Mouse (Mus musculus) MEL (cell line): ENCODE measurements at regions not wholly inside any gene's neighbourhood (a gene's known extent, or its start where the extent isn't known, plus 50 kb on each side); places are given as distances from the start of the nearest gene placed in this dataset.

Experiments
- DNase-seq: peaks from one replicate; pipeline ENCODE4 v3.0.0; 2011; ENCODE audit warnings: low read depth, low spot score
- H3K27ac ChIP-seq: 2 replicates; pipeline ENCODE4 v1.5.1; 2012; ENCODE audit warnings: low read depth, mild to moderate bottlenecking, control low read depth, low read length, moderate library complexity; ENCODE audit not compliant: control insufficient read depth
- H3K27me3 ChIP-seq, 2 experiments: fragments of 150-350 bp in 1 of 2; sonication (generic) in 1 of 2; 2 replicates each; pipeline ENCODE4 v1.6.1; 2012; ENCODE audit warnings: low read length in 2 of 2, mild to moderate bottlenecking in 2 of 2, improper control_type of control experiment in 1 of 2, moderate library complexity in 1 of 2; ENCODE audit not compliant: insufficient read depth in 2 of 2, control insufficient read depth in 1 of 2
- H3K36me3 ChIP-seq, 2 experiments: 2 replicates each; pipeline ENCODE4 v1.6.1; 2012 to 2014; ENCODE audit warnings: low read length in 2 of 2, improper control_type of control experiment in 1 of 2, inconsistent platforms in 1 of 2, mild to moderate bottlenecking in 1 of 2; ENCODE audit not compliant: insufficient read depth in 2 of 2, control insufficient read depth in 1 of 2
- H3K4me1 ChIP-seq, 2 experiments: fragments of 150-350 bp in 1 of 2; sonication (generic) in 1 of 2; 2 replicates each; pipeline ENCODE4 v1.6.1; 2012; ENCODE audit warnings: low read length in 2 of 2, improper control_type of control experiment in 1 of 2, mild to moderate bottlenecking in 1 of 2; ENCODE audit not compliant: insufficient read depth in 2 of 2, control insufficient read depth in 1 of 2
- H3K4me3 ChIP-seq, 2 experiments: fragments of 150-350 bp in 1 of 2; sonication (generic) in 1 of 2; 2 replicates each; pipeline ENCODE4 v1.5.1; 2012; ENCODE audit warnings: low read depth in 2 of 2, low read length in 2 of 2, mild to moderate bottlenecking in 2 of 2, moderate library complexity in 2 of 2, control low read depth in 1 of 2, improper control_type of control experiment in 1 of 2; ENCODE audit not compliant: control insufficient read depth in 1 of 2, insufficient read depth in 1 of 2
- H3K79me2 ChIP-seq: 2 replicates; pipeline ENCODE4 v1.6.1; 2012; ENCODE audit warnings: mild to moderate bottlenecking, low read length, moderate library complexity; ENCODE audit not compliant: control insufficient read depth, poor library complexity, insufficient read depth
- H3K9ac ChIP-seq: 2 replicates; pipeline ENCODE4 v1.6.1; 2012; ENCODE audit warnings: low read depth, mild to moderate bottlenecking, control low read depth, low read length, moderate library complexity; ENCODE audit not compliant: control insufficient read depth, poor library complexity, severe bottlenecking
- H3K9me3 ChIP-seq: fragments of 150-350 bp; sonication (generic); replicated peaks from 2 replicates; pipeline ENCODE4 v1.6.1; 2012; ENCODE audit warnings: mild to moderate bottlenecking, low read length, improper control_type of control experiment, moderate library complexity; ENCODE audit not compliant: insufficient read depth
- CHD1 ChIP-seq: IDR thresholded peaks from 2 replicates; pipeline ENCODE4 v1.6.1; 2012; ENCODE audit warnings: low read depth, mild to moderate bottlenecking, inconsistent platforms, low read length, improper control_type of control experiment
- CHD2 ChIP-seq: IDR thresholded peaks from 2 replicates; pipeline ENCODE4 v1.6.1; 2011; ENCODE audit warnings: low read length, improper control_type of control experiment
- CTCF ChIP-seq, 3 experiments: IDR thresholded peaks in 2 of 3; conservative IDR thresholded peaks in 1 of 3; 2 replicates each; pipeline ENCODE4 v1.5.1; 2011 to 2012; ENCODE audit warnings: low read length in 3 of 3, low read depth in 2 of 3, mild to moderate bottlenecking in 2 of 3, improper control_type of control experiment in 1 of 3, inconsistent platforms in 1 of 3, mixed read lengths in 1 of 3, moderate library complexity in 1 of 3; ENCODE audit not compliant: control insufficient read depth in 1 of 3, insufficient read depth in 1 of 3, poor library complexity in 1 of 3, severe bottlenecking in 1 of 3
- E2F4 ChIP-seq: IDR thresholded peaks from 2 replicates; pipeline ENCODE4 v1.6.1; 2011; ENCODE audit warnings: low read depth, low read length, improper control_type of control experiment, borderline replicate concordance
- GABPA ChIP-seq: IDR thresholded peaks from 2 replicates; pipeline ENCODE4 v1.6.1; 2012; ENCODE audit warnings: low read depth, mild to moderate bottlenecking, inconsistent platforms, low read length, improper control_type of control experiment, moderate library complexity
- GATA1 ChIP-seq: IDR thresholded peaks from 2 replicates; pipeline ENCODE4 v1.6.1; 2011; ENCODE audit warnings: low read depth, low read length, improper control_type of control experiment
- HCFC1 ChIP-seq: IDR thresholded peaks from 2 replicates; pipeline ENCODE4 v1.6.1; 2012; ENCODE audit warnings: low read depth, mild to moderate bottlenecking, inconsistent platforms, low read length, improper control_type of control experiment, moderate library complexity
- JUND ChIP-seq: IDR thresholded peaks from 2 replicates; pipeline ENCODE4 v1.6.1; 2011; ENCODE audit warnings: low read depth, mild to moderate bottlenecking, improper control_type of control experiment, low read length
- MAFK ChIP-seq: IDR thresholded peaks from 2 replicates; pipeline ENCODE4 v1.6.1; 2011; ENCODE audit warnings: low read depth, mild to moderate bottlenecking, low read length, improper control_type of control experiment, borderline replicate concordance
- MAX ChIP-seq: IDR thresholded peaks from 2 replicates; pipeline ENCODE4 v1.6.1; 2011; ENCODE audit warnings: low read length, improper control_type of control experiment
- NELFE ChIP-seq: IDR thresholded peaks from 2 replicates; pipeline ENCODE4 v1.6.1; 2011; ENCODE audit warnings: low read depth, low read length, improper control_type of control experiment
- POLR2A ChIP-seq, 2 experiments: IDR thresholded peaks; 2 replicates each; pipeline ENCODE4 v1.6.1; 2011 to 2012; ENCODE audit warnings: low read length in 2 of 2, mild to moderate bottlenecking in 2 of 2, control low read depth in 1 of 2, improper control_type of control experiment in 1 of 2, low read depth in 1 of 2, moderate library complexity in 1 of 2; ENCODE audit not compliant: control insufficient read depth in 1 of 2, insufficient read depth in 1 of 2, poor library complexity in 1 of 2
- RAD21 ChIP-seq: IDR thresholded peaks from 2 replicates; pipeline ENCODE4 v1.6.1; 2011; ENCODE audit warnings: mild to moderate bottlenecking, low read depth, low read length, improper control_type of control experiment
- SIN3A ChIP-seq: IDR thresholded peaks from 2 replicates; pipeline ENCODE4 v1.6.1; 2012; ENCODE audit warnings: low read length, improper control_type of control experiment, inconsistent platforms
- SMC3 ChIP-seq: IDR thresholded peaks from 2 replicates; pipeline ENCODE4 v1.6.1; 2011; ENCODE audit warnings: low read depth, low read length, improper control_type of control experiment
- USF2 ChIP-seq, 2 experiments: IDR thresholded peaks; 2 replicates each; pipeline ENCODE4 v1.6.1; 2011 to 2012; ENCODE audit warnings: improper control_type of control experiment in 2 of 2, low read length in 2 of 2, borderline replicate concordance in 1 of 2, inconsistent platforms in 1 of 2, low read depth in 1 of 2, mild to moderate bottlenecking in 1 of 2; ENCODE audit not compliant: insufficient read depth in 1 of 2
- ZKSCAN1 ChIP-seq: IDR thresholded peaks from 2 replicates; pipeline ENCODE4 v1.6.1; 2012; ENCODE audit warnings: low read depth, mild to moderate bottlenecking, inconsistent platforms, low read length, improper control_type of control experiment, moderate library complexity
- ZMIZ1 ChIP-seq: IDR thresholded peaks from 2 replicates; pipeline ENCODE4 v1.6.1; 2012; ENCODE audit warnings: low read depth, mild to moderate bottlenecking, inconsistent platforms, low read length, improper control_type of control experiment, moderate library complexity
- ZNF384 ChIP-seq: IDR thresholded peaks from 2 replicates; pipeline ENCODE4 v1.6.1; 2012; ENCODE audit warnings: low read depth, mild to moderate bottlenecking, inconsistent platforms, low read length, improper control_type of control experiment

GRCm38 (mm10) chrX:21360771-21361667 is 123.3 kb upstream of the Agtr2 start:
- no peaks in the 10 kb centered on the region for H3K79me2 ChIP-seq
- no peak for DNase-seq
- H3K9me3 ChIP-seq, result no peaks in the 10 kb centered on the region
- TF ChIP-seq SIN3A, result no peak
- no peak for TF ChIP-seq E2F4
- TF ChIP-seq RAD21, result no peak
- no peak for TF ChIP-seq SMC3
- TF ChIP-seq HCFC1, result no peak
- no peak for TF ChIP-seq ZKSCAN1
- TF ChIP-seq MAX, result no peak
- H3K4me1 ChIP-seq, result no peaks in the 10 kb centered on the region
- H3K27me3 ChIP-seq, result no peaks in the 10 kb centered on the region
- H3K27ac ChIP-seq, result no peak overlapping the region
- H3K9ac ChIP-seq, result no peak overlapping the region
- H3K4me3 ChIP-seq, result no peak overlapping the region
- no peaks in the 10 kb centered on the region for H3K36me3 ChIP-seq

- Histone ChIP-seq H3K79me2 (no peaks in the 10 kb centered on the region), H3K9me3 (no peaks in the 10 kb centered on the region), H3K36me3 (no peaks in the 10 kb centered on the region), H3K4me1 (no peaks in the 10 kb centered on the region), H3K9ac (no peak overlapping the region), H3K27ac (no peak overlapping the region), H3K4me3 (no peak overlapping the region), H3K27me3 (no peaks in the 10 kb centered on the region)
- no peak for TF ChIP-seq ZMIZ1
- TF ChIP-seq SMC3, result peak; percentile 53
- peak; percentile 70 for TF ChIP-seq RAD21
- TF ChIP-seq CHD1, result no peak
- TF ChIP-seq ZNF384, result peak; percentile 86
- no peak for TF ChIP-seq MAFK
- TF ChIP-seq CTCF (IDR thresholded peaks at IDR 0.05 in 2 of 3, conservative IDR thresholded peaks at IDR 0.05 in 1 of 3; ENCODE audit: control insufficient read depth in 1 of 3, insufficient read depth in 1 of 3, low read depth in 2 of 3, low read length in 3 of 3, poor library complexity in 1 of 3, severe bottlenecking in 1 of 3), result peak in 1 of 3 experiments; percentile 55; a peak in 3 of 6 replicates
- TF ChIP-seq CHD2, result no peak
- no peak for TF ChIP-seq GATA1
- peak; percentile 14 for DNase-seq
Measured at GRCm38 (mm10) chrX:21385221-21385620, 99.1 kb upstream of the Agtr2 start.

DNA sequence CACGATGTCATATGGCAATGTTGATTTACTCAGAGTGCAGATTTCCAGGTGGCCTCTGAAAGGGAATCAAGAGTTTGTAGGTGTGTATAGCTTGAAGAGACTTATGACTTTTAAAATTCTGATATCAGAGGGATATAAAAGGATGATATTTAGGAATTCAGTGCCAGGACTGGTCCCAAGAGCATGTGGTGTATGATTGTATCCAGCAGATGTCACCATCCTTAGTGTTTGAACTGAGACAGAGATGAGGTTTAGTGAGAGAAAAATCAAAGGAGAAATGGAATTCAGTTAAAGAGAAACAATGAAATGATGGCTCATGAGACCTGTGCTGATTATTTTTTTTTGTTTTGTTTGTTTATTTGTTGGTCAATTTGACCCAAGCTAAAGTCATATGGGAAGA is 94.4 kb upstream of the Agtr2 start:
- no peaks in the 10 kb centered on the region for H3K36me3 ChIP-seq
- H3K4me1 ChIP-seq, result no peaks in the 10 kb centered on the region
- TF ChIP-seq RAD21 (no peak), USF2 (IDR thresholded peaks at IDR 0.05; ENCODE audit: borderline replicate concordance in 1 of 2, insufficient read depth in 1 of 2, low read depth in 1 of 2, low read length in 2 of 2) (no peak), POLR2A (IDR thresholded peaks at IDR 0.05; ENCODE audit: control insufficient read depth in 1 of 2, insufficient read depth in 1 of 2, low read depth in 1 of 2, low read length in 2 of 2, poor library complexity in 1 of 2) (no peak), NELFE (no peak), MAX (no peak), JUND (no peak), GABPA (no peak)
- TF ChIP-seq, all 39 proteins: peak for 0
- Histone ChIP-seq H3K27ac (no peak overlapping the region), H3K79me2 (no peaks in the 10 kb centered on the region), H3K27me3 (no peaks in the 10 kb centered on the region), H3K9ac (no peak overlapping the region), H3K9me3 (no peaks in the 10 kb centered on the region), H3K4me3 (no peak overlapping the region)
- DNase-seq, result no peak
